Mouse (Mus musculus) hindbrain, embryonic 13.5 days (tissue): Measurements from ENCODE around the gene Ocel1. TPM values are rescaled to one million over a fixed set of nuclear protein-coding genes. Genes with fewer than 3 reads are reported as not detected.

Source experiments
- ATAC-seq: fragments of 200-750 bp; cut with Nextera tagmentation; 2 replicates; pipeline ENCODE4 v1.8.0; 2017; ENCODE audit warnings: moderate TSS enrichment; ENCODE audit not compliant: low FRiP score
- H3K27ac ChIP-seq: fragments of 300-500 bp; sonication (generic); 2 replicates; pipeline ENCODE4 v1.5.1; 2015; ENCODE audit warnings: inconsistent platforms, mild to moderate bottlenecking, moderate library complexity
- H3K27me3 ChIP-seq: fragments of 300-500 bp; sonication (generic); 2 replicates; pipeline ENCODE4 v1.6.1; 2015; ENCODE audit warnings: mild to moderate bottlenecking, inconsistent platforms
- H3K36me3 ChIP-seq: fragments of 300-500 bp; sonication (generic); 2 replicates; pipeline ENCODE4 v1.6.1; 2015; ENCODE audit warnings: mild to moderate bottlenecking, inconsistent platforms
- H3K4me1 ChIP-seq: fragments of 300-500 bp; sonication (generic); replicated peaks from 2 replicates; pipeline ENCODE4 v1.6.1; 2015; ENCODE audit warnings: inconsistent platforms
- H3K4me2 ChIP-seq: fragments of 300-500 bp; sonication (generic); 2 replicates; pipeline ENCODE4 v1.6.1; 2015; ENCODE audit warnings: inconsistent platforms, mild to moderate bottlenecking, moderate library complexity
- H3K4me3 ChIP-seq: fragments of 300-500 bp; sonication (generic); 2 replicates; pipeline ENCODE4 v1.5.1; 2015; ENCODE audit warnings: mild to moderate bottlenecking, inconsistent platforms
- H3K9ac ChIP-seq: fragments of 300-500 bp; sonication (generic); 2 replicates; pipeline ENCODE4 v1.6.1; 2015; ENCODE audit warnings: mild to moderate bottlenecking, inconsistent platforms
- H3K9me3 ChIP-seq: fragments of 300-500 bp; sonication (generic); 2 replicates; pipeline ENCODE4 v1.6.1; 2016; ENCODE audit warnings: inconsistent platforms
- WGBS: fragments of 180-500 bp; shearing (Covaris S2); methylation state at CpG from one replicate; pipeline ENCODE4 v1.1.7; 2015; 5-methylcytosine and 5-hydroxymethylcytosine counted together
- polyA plus RNA-seq: library from polyadenylated mRNA; unstranded; fragments of >200 nt; fragmentation: Nextera tagmentation; extraction: Ambion mirVana; gene quantifications from 2 replicates; pipeline ENCODE4 v1.2.1, GENCODE M21; 2015

Gene Ocel1
- polyA plus RNA-seq, 1 experiment from 2014 or later: 6.2 TPM

DNA sequence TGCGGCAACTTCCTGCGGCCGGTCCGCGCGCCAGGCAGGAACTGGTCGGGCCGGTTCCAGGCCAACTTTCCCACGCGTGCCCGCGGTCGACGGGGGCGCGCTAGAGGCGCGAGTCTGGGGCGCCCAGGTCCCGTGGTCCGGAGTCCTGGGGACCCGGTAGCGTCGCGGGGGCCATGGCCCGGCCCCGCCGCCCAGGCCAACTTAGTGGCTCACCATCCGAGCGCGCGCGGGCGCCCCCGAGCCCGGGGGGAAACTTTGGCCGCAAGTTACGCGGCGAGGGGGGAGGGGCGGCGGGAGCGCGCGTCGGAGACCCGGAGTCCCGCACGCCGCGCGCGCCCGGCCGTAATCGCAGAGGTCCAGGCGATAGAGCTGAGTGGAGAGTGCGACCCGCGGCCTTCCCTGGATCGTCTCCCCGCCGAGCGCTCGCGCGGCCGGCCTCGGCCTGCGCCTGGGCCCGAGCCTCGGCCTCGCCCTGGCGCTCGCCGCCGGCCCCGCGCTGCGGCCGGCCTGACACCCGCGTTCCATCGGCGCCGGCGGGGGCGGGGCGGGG, 10.4 kb downstream of the Ocel1 start, which contains the start of gene Nr2f6:
Nr2f6 (minus strand) TSS at position 540 of the 550 bp plus-strand sequence.
- H3K9me3 ChIP-seq: no peaks in the 10 kb centered on the region
- peak within 1 kb of the TSS; percentile 62 for H3K4me3 ChIP-seq
- ATAC-seq: peak; percentile 57
- H3K27me3 ChIP-seq: no peaks in the 10 kb centered on the region
- H3K4me2 ChIP-seq: peak within 1 kb of the TSS; percentile 100
- peaks cover 61% of the 10 kb centered on the region for H3K4me1 ChIP-seq
- peak within 1 kb of the TSS; percentile 90 for H3K27ac ChIP-seq
- WGBS: 2% methylated on average over 49 of the region's 89 CpGs
- peak within 1 kb of the TSS; percentile 87 for H3K9ac ChIP-seq
- peaks cover 7% of the 10 kb centered on the region for H3K36me3 ChIP-seq

DNA sequence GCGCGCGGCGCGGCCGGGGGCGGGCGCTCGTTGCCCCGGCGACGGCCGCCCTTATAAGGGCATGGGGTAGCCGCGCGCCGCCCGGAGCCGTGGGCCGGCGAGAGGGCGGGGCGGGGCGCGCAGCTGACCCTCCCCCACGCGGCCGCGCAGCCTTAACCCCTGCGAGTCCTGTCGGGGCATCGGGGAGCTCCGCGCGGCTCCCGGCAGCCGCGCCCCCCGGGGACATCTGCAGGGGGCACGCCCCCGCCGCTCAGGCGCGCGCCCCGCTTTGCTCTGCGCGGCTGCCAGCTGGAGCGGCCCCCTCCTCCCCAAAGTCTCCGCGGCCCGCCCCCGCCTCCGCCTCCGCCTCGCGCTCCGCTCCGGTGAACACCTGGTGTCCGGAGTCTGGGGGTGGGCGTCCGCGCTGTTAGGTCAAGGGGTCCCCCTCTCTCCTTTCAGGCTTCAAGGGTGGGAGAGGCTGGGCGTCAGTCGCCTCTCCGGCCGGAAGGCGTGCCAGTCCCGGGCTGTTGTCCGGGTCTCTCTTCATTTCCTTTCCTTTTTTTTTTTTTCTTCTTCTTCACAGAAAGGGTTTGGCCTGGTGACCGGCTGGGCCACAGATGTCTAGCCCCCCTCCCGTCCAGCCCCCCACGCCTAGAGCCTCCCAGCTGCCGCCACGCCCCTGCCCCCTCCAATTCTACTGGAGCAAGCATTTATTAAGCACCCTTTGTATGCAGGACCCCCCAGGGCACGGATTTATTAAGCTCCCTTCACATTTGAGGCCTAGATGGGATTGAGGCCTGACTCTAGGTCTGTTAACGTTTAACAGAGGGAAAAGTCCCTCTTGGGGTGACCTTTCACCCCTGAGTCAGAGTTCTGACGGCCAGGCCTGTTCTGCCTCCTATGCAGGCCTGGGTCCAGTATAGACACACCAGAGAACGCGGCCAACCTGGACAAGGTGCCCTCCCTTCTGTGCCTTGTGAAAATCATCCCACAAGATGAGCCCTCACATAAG, 11.2 kb downstream of the Ocel1 start:
- Histone ChIP-seq H3K4me3 (peak overlapping the region; percentile 62), H3K27me3 (no peaks in the 10 kb centered on the region), H3K4me1 (peaks cover 55% of the 10 kb centered on the region), H3K36me3 (peaks cover 7% of the 10 kb centered on the region), H3K27ac (peak overlapping the region; percentile 90), H3K9ac (peak overlapping the region; percentile 87), H3K4me2 (peak overlapping the region; percentile 100), H3K9me3 (no peaks in the 10 kb centered on the region)
- under 1% methylated on average over 45 of the region's 80 CpGs for WGBS
- peak; percentile 74 for ATAC-seq

DNA sequence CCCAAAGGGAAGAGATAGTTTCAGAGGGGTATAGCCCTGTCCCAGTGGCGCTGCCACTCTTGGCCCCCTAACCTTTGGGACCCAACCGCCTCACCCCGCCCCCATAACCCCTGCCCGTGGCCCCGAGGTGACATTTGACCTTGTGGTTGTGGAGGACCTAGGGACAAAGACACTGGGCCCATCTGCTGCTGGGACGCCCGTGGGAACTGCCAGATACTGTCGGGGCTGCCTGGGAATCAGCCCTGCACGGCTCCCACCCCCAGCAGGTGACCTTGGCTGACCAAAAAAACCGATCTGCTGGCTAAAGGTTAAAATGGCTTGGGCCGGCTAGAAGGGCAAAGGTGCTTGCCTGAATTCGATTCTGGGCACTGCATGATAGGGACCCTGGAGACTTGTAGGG, 12.3 kb downstream of the Ocel1 start:
- no peak overlapping the region for H3K4me3 ChIP-seq
- ATAC-seq: no peak
- no peak overlapping the region for H3K9ac ChIP-seq
- no peak overlapping the region for H3K4me2 ChIP-seq
- H3K27me3 ChIP-seq: no peaks in the 10 kb centered on the region
- H3K4me1 ChIP-seq: peaks cover 47% of the 10 kb centered on the region
- H3K36me3 ChIP-seq: no peaks in the 10 kb centered on the region
- H3K9me3 ChIP-seq: no peaks in the 10 kb centered on the region
- no peak overlapping the region for H3K27ac ChIP-seq
- WGBS: 13% methylated on average over 11 of the region's 12 CpGs

DNA sequence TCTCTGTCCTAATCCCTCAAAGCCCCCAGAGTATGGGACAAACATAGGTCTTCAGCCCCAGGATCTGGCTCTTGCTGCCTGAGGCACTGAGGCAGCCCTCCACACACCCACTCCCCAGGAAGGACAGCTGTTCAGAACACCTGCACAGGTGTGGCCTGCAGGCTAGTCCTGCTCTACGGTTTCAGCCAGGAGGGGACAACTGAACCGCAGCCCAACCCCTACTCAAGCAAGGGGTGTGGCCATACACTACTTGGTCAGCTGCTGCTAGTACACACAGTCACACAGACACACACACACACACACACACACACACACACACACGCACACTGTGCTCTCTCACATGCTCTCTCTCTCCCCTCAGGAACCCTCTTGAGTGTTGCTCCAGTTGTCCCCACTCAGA, 12.8 kb downstream of the Ocel1 start:
- H3K27me3 ChIP-seq: no peaks in the 10 kb centered on the region
- no peak overlapping the region for H3K27ac ChIP-seq
- H3K9me3 ChIP-seq: no peaks in the 10 kb centered on the region
- H3K36me3 ChIP-seq: no peaks in the 10 kb centered on the region
- 54% methylated on average over 3 of the region's 3 CpGs for WGBS
- ATAC-seq: no peak
- H3K4me2 ChIP-seq: no peak overlapping the region
- no peak overlapping the region for H3K9ac ChIP-seq
- H3K4me3 ChIP-seq: no peak overlapping the region
- H3K4me1 ChIP-seq: peaks cover 43% of the 10 kb centered on the region

DNA sequence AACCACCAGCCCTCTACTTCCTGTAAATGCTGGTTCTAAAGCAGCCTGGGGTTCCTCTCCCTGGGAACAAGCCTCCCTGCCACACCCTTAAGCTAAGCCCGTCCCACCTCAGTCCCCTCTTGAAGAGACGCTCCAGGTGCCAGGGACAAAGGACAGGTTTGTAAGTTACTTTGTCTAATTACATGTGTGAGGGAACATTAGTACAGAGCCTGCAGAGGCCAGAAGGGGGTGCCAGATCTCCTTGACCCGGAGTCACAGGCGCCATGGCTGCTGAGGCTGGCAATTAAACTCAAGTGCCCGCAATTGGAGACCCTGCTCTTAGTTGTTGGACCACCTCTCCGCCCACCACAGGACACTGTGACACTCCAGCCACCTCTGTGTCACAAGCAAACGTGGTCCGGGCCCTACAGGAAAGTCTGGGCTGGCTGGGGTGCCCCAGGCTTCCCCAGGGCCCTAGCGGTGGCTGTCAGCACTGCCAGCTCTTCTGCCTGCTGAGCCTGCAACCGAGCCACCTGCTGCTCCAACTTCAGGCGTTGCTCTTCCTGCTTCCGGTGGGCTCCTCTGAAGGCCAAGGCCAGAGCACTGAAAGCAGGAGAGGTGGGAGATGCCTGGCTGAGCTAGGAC, 14.2 kb downstream of the Ocel1 start:
- no peak overlapping the region for H3K4me3 ChIP-seq
- H3K9ac ChIP-seq: no peak overlapping the region
- H3K27ac ChIP-seq: no peak overlapping the region
- ATAC-seq: no peak
- no peaks in the 10 kb centered on the region for H3K36me3 ChIP-seq
- peaks cover 28% of the 10 kb centered on the region for H3K4me1 ChIP-seq
- H3K4me2 ChIP-seq: no peak overlapping the region
- 75% methylated on average over 12 of the region's 12 CpGs for WGBS
- no peaks in the 10 kb centered on the region for H3K27me3 ChIP-seq
- H3K9me3 ChIP-seq: no peaks in the 10 kb centered on the region

DNA sequence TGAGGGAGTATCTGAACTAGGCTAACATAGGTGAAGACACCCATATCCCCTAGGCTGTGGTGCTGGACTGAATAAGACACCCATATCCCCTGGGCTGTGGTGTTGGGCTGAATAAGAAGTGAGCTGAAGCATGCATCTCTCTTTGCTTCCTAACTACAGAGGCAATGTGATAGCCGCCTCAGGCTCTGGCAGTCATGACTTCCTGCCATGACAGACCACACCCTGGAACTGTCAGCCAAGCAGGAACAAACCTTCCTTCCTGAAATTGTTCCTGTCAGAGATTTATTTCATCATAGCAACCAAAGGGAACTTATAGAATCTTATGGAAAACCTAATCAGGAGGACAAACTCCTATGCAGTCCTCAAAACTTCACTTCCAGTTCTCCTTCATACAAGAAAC, 17.2 kb downstream of the Ocel1 start:
- H3K27ac ChIP-seq: no peak overlapping the region
- no peaks in the 10 kb centered on the region for H3K9me3 ChIP-seq
- H3K4me2 ChIP-seq: no peak overlapping the region
- H3K9ac ChIP-seq: no peak overlapping the region
- H3K36me3 ChIP-seq: no peaks in the 10 kb centered on the region
- peaks cover 5% of the 10 kb centered on the region for H3K4me1 ChIP-seq
- WGBS: 82% methylated on average over 1 of the region's 1 CpGs
- H3K27me3 ChIP-seq: no peaks in the 10 kb centered on the region
- no peak for ATAC-seq
- no peak overlapping the region for H3K4me3 ChIP-seq

DNA sequence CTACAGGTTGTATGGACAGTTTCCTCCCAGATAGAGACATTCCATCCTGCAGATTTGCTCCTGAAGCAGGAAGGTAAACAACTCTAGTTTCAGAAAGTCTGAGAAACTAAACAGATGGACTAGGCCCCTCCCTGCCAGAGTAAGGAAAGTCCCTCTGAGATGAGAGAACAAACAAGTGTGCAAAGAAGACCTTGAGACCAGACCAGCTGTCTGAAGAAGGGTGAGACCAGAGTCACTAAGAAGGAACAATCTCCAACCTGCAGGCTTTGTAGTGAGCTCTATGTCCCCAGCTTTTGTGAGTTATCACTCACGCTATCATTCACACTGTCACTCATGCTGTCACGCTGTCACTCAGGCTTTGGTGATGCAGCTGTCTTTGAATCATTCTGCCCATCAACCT, 20.6 kb downstream of the Ocel1 start:
- Histone ChIP-seq H3K36me3 (no peaks in the 10 kb centered on the region), H3K4me3 (no peak overlapping the region), H3K4me2 (no peak overlapping the region), H3K9ac (no peak overlapping the region), H3K27ac (no peak overlapping the region), H3K27me3 (no peaks in the 10 kb centered on the region), H3K9me3 (no peaks in the 10 kb centered on the region), H3K4me1 (peaks cover 4% of the 10 kb centered on the region; the same call in 1 of the 2 replicates)
- WGBS: 95% methylated on average over 2 of the region's 2 CpGs
- ATAC-seq: no peak

DNA sequence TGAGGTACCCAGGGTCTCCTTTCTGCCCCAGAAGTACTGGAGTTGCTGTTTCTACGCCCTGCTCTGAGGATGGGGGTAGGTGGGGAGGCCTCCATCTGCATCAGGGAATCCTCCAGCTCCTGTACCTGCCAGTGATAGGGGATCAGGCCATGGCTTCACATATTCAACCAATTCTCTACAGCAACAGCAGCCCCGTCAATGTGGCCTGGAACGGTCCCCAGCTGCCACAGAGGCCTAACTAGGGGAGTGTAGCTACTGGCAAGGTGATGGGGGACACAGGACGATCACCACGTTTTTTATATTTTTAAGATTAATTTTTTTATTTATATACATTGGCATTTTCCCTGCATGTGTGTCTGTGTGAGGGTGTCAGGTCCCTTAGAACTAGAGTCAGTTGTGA, 21.3 kb downstream of the Ocel1 start:
- no peak for ATAC-seq
- H3K27ac ChIP-seq: no peak overlapping the region
- H3K36me3 ChIP-seq: no peaks in the 10 kb centered on the region
- H3K9me3 ChIP-seq: no peaks in the 10 kb centered on the region
- H3K4me3 ChIP-seq: no peak overlapping the region
- 77% methylated on average over 5 of the region's 5 CpGs for WGBS
- no peaks in the 10 kb centered on the region for H3K27me3 ChIP-seq
- H3K4me1 ChIP-seq: peaks cover 7% of the 10 kb centered on the region
- H3K4me2 ChIP-seq: no peak overlapping the region
- H3K9ac ChIP-seq: no peak overlapping the region

DNA sequence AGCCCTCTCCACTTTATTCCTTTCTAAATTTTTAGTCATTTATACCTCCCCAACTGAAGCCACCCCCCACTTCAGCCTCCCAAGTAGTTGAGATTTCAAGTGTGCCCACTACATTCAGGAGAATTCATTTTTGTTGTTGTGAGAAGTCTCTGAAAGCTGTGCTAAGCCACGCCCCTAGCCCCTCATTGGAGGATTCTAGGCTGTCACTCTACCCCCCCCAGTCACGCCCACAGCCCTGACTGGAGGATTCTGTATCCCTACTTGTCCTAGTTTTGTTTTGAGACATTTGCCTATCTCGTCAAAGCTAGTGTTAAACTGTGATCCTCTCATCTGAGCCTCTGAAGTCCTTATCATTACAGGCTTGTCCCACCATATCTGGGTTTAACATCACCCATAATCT, 21.8 kb downstream of the Ocel1 start:
- no peak overlapping the region for H3K4me2 ChIP-seq
- no peaks in the 10 kb centered on the region for H3K36me3 ChIP-seq
- ATAC-seq: no peak
- no peaks in the 10 kb centered on the region for H3K27me3 ChIP-seq
- H3K9me3 ChIP-seq: no peaks in the 10 kb centered on the region
- 13% methylated on average over 3 of the region's 3 CpGs for WGBS
- peaks cover 12% of the 10 kb centered on the region for H3K4me1 ChIP-seq
- H3K4me3 ChIP-seq: no peak overlapping the region
- no peak overlapping the region for H3K9ac ChIP-seq
- no peak overlapping the region for H3K27ac ChIP-seq

DNA sequence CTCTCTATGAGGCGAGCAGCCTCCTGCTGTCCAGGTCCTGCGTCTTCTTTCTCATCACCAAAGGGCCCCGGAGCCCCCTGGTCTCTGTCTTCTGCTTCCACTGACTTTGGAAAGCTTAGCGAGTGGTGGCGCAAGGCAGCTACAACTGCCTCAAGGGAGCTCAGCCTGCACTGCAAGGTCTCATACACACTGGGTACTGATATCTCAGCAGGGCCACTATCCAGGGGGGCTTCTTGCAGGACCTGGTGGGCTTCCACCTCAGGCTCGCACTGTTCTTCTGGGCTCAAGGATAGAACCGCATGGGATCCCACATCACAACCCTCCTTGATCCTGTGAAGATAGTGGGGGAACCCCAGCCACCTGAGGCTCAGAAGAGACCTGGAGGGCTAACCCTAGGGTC, 23.4 kb downstream of the Ocel1 start:
- no peak overlapping the region for H3K4me2 ChIP-seq
- whole genome bisulfite sequencing: 82% methylated on average over 7 of the region's 7 CpGs

DNA sequence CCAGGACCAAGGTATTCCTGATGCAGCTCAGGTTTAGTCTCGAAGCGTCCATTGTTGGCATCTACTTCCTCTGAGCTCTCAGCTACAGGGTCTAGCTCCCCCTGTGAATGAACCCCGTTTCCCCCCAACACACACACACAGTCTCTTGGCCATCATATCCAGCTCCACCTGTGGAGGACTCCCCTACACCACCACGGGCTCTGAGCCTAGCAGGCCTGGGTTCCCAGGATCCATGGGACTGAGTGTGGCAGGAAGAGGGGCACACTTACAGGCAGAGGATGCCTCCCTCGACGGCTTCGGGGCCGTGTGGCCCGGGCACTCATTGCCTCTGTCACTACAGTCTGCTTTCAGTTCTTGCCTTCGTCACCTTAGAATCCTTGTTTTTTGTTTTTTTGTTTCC, 24.0 kb downstream of the Ocel1 start:
- WGBS: 80% methylated on average over 10 of the region's 10 CpGs

More for the DNA sequence above, 23.4 kb downstream of the Ocel1 start:
- Histone ChIP-seq H3K4me1 (peaks cover 12% of the 10 kb centered on the region), H3K9me3 (no peaks in the 10 kb centered on the region), H3K27ac (no peak overlapping the region), H3K27me3 (no peaks in the 10 kb centered on the region), H3K4me3 (no peak overlapping the region), H3K36me3 (peaks cover 12% of the 10 kb centered on the region), H3K9ac (0 out of 2 replicates have a peak overlapping the region, but pooled peaks have one; percentile 25)
- no peak for ATAC-seq

DNA sequence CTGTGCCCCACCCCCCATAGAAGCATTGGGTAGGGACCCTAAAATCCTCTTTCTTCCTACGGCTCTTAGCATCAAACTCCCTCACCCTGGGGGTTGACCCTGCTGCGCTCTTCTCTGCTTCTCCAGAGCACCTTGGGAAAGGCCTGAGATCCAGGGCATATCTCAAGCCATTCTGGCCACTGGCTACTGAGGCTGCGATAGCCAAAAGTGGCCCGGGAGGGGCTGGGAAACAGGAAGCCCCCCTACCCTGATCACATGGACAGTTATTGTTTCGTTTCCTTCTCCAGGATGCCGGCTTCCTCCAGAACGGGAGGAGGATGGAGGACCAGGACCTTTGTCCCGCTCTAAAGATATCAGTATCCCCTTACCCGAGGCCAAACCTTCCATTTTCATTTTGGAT, 24.5 kb downstream of the Ocel1 start, which contains the start of gene Ushbp1:
Ushbp1 (minus strand) TSS at position 174 of the 400 bp plus-strand sequence.
- H3K27ac ChIP-seq: peak within 1 kb of the TSS; percentile 76
- no peaks in the 10 kb centered on the region for H3K27me3 ChIP-seq
- peaks cover 20% of the 10 kb centered on the region for H3K36me3 ChIP-seq
- H3K9me3 ChIP-seq: no peaks in the 10 kb centered on the region
- 83% methylated on average over 9 of the region's 9 CpGs for WGBS
- peak within 1 kb of the TSS; percentile 84; the same call in 1 of the 2 replicates for H3K9ac ChIP-seq
- peak within 1 kb of the TSS; percentile 74 for H3K4me3 ChIP-seq
- peak within 1 kb of the TSS; percentile 79 for H3K4me2 ChIP-seq
- peaks cover 12% of the 10 kb centered on the region for H3K4me1 ChIP-seq
- no peak for ATAC-seq

More for the DNA sequence above, 24.0 kb downstream of the Ocel1 start:
- Histone ChIP-seq H3K27me3 (no peaks in the 10 kb centered on the region), H3K36me3 (peaks cover 17% of the 10 kb centered on the region), H3K9ac (no peak overlapping the region), H3K27ac (0 out of 2 replicates have a peak overlapping the region, but pooled peaks have one; percentile 23), H3K4me1 (peaks cover 12% of the 10 kb centered on the region), H3K4me2 (no peak overlapping the region), H3K4me3 (no peak overlapping the region), H3K9me3 (no peaks in the 10 kb centered on the region)
- no peak for ATAC-seq
